Mouse (Mus musculus) cerebellum, postnatal 36 days (tissue): ENCODE data around the gene Tmco3.

Source experiments
- DNase-seq, 2 experiments: peaks; one replicate each; pipeline ENCODE4 v3.0.0; 2021 to 2022; ENCODE audit warnings: mixed read lengths in 2 of 2

Gene Tmco3

DNA sequence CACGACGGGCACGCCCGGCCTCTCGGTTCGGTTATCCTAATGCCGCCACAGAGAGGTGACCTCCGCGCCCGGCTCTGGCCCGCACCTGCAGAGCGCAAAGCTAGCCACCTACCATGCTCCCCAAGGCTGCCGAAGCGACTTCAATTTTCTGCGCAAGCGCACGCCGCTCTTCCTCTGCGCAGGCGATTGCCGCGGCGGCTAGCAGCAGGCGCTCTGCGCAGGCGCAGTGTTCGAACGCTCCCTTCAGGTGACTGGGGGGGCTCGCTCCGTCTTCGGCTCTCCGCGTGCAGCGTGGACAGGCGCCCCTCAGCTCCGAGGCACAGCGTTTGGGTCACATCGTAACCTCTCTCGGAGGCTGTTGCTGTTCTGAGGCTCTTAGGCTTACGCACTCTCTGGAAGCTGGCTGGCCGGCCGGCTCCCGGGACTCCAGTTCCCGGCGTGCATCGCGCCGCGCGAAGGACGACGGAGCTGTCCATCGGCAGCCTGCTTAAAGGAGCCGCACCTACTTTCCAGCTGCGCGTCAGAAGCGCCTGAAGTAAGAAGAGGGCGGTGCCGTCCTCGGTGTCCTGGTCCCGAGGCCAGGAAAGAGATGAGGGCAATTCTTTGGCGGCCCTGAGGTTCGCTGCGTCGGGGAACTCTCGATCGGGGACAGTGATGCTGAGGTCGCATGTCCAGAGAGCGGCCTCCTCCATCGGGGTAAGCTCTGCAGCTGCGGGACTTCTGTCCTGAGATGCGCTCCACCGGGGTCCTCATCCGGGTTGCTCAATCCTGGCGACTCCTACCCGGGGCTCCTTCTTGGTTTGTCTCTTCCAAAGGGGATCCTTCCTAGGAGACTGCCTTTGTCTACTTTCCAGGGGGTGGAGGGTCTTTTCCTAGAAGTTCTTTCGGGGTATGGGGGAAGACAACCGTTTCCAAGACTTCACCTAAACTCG lies at the start of gene Tmco3, which contains the start of gene Dcun1d2:
Tmco3 (plus strand) TSS at position 499 of the 932 bp plus-strand sequence.
Dcun1d2 (minus strand) TSS at position 440 of the 932 bp plus-strand sequence.
- DNase-seq = peak; percentile 98

DNA sequence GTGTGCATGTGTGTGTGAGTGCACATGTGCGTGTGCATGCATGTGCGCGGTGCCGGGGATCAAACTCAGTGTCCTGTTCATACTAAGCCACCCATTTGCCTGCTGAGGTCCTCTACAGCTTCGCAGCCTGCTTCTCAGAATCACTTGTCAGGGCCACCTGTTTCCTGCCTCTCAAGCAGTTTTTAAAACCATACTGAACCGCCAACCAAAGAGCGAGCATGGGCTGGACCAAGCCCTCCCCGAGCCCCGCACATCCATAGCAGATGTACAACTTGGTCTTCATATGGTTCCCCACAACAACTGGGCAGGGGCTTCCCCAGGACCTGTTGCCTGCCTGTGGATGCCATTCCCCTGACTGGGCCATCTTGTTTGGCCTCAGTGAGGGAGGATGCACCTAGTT lies 47.9 kb upstream of the Tmco3 start:
- DNase-seq = no peak

DNA sequence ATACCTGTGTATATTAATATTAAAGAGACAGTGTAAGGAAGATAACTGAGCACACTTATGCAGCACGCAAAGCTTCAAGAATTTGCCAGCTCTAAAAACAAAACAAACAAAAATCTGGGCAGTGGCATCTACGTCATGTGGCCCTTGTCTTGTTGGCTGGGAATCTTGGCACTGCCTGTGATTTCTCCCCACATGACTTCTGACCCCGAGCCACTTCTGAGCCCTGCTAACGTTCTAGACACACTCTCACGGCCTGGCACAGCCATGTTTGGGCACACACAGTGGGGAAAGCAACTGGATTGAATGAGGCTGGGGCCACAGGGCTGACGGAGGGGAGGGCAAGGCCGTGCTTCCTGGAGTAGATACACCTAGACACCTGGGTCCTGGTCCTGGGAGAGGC lies 47.3 kb upstream of the Tmco3 start:
- DNase-seq = no peak

DNA sequence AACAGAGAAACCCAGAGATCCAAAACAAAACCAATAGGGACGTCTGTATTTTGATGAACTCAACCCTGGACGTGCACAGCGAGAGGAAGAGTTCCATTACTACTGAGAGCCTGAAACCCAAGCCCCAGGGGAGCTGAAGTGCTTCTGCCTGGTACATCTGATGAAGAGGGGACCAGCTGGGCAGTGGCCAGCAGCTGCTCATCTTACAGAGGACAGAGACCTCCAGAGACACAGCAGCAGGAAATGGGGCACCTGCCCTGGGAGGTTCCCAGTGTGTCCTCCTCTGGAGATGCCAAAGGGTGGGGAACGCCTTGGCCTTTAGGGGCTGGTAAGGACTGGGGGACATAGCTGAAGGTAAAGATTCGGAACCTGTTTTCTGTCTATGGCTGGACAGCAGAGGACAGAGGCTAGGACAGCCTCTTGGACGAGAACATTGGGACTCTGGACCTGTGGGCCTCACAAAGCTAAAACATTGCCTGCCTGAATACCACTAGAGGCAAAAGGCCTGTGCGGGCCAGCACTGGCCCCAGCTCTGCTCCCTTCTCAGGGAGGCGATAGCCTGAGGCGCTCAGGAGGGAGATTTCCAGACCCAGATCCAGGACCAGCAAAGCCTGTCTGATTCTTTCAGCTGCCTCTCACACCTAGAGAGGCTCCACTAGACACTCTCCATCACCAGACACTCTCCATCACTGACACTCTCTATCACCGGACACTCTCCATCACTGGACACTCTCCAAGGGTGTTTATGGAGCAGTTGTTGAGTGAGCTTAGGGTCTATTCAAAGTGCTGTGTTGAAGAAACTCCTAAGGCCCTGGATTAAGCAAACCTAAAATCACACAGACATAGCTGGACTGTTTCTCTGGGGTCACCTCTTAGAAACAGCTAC lies 44.8 kb upstream of the Tmco3 start:
- DNase-seq = no peak

DNA sequence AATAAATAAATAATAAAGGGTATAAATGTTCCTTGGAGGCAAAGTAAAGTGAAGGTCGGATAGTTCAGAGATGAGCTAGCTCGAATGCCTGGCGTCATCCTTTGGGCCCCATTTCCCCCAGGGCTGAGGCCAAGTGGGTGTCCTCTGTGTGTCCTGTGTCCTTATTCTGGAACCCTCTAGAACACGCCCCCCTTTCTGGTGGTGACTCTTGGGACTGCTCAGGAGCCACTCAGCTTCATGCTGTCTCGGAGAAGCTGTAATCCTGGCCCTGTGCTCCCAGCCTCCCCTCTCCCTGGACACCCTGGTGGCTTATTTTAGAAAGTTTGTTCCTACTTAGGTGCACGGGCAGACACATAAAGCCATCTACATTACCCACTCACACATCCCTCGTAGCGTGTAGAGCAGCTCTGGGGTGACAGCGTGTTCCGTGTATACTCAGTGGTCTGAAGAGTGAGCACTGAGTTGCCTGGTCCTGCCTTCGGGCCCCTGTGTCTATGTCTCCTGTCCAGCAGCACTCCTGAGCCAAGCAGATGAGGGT lies 43.6 kb upstream of the Tmco3 start:
- DNase-seq = no peak

DNA sequence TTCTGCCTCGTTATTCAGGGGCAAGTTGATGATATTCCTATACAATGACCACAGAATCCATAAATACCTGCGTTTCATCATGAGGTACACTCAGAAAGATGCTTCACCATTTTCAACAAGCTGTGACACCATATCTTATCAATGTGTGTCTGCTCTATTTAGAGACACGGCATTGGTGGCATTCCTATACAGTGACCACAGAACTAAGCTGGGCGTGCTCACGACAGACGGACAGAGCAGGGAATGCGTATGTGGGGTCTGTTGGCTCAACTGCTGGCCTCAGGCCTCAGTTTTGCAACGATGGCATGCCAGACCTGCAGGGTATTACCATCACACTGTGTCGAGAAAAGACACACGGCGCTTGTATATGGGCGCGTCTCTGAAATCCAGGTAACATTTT lies 35.2 kb upstream of the Tmco3 start:
- no peak for DNase-seq

DNA sequence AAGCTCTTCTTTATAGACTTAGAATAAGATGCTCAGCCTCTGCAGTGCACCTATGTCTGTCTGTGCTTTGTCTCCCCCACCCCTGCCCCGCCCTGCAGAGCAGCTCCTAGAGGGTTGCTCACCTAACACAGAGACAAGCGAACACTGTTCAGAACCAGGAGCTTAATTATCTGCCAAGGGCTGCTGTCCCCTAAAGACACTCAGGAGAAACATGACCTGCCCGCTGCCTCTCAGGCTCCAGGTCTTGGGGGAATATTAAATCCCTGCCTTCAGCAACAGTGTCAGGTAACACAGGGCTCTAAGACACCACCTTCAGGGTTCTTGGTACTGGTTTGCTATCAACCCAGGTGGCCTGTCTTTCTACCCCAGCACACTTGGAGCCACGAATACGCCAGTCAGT lies 34.6 kb upstream of the Tmco3 start:
- no peak for DNase-seq

DNA sequence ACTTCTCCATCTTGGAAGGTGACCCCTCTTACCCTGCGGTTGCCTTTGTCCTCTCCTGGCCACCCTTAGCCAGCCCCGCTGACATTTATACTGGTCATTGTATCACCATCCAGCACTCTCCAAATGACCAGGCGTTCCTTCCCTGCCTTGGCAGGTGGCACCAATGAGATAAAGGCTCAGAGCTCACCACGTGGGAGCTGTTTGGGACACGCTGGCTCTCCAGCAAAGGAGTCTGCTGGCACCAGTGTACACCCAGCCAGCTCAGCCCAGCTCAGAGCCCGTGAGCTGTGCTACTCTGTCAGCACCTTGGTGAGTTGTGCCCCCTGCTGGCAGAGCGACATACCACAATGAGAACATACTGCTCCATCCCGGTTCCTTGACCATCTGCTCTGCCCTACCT lies 34.0 kb upstream of the Tmco3 start, which contains the start of gene Adprhl1:
Adprhl1 (minus strand) TSS at position 144 of the 400 bp plus-strand sequence.
- DNase-seq = peak; percentile 72 to 75

DNA sequence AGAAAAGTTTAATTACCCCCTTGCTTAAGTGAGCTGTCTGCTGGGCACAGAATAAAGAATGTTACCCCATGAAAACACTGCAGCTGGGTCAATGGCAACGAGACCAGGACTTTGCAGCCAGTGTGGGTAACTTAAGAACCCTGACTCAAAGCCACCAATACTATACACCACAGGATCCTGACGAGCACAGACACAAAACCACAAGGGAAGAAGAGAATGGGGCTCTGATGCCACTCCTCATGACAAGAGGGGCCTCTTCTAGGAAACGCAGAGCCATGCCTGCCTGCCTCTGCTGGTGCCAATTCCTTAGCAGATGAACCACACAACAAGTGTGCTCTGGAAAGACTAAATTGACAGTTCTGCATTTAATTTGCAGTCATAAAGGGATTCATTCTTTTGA lies 24.6 kb upstream of the Tmco3 start:
- no peak for DNase-seq

DNA sequence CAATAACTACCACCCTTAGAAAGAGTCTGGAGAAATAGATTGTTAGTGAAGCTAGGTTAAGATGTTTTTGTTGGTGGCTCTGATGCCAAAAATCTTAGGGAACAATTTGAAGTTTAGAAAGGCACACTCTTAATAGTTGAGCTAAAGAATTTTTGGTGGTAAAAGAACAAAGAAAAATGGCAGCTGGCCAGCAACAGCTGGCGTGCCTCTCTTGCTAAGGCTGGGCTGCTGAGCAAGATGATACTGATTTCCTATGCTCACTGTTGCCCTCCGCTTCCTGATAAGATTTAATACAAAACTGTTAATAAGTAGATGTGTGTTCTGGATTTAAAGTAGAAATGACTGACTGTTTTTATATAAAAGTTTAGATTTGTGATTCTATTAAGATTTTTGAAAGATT lies 20.4 kb upstream of the Tmco3 start:
- DNase-seq = no peak

DNA sequence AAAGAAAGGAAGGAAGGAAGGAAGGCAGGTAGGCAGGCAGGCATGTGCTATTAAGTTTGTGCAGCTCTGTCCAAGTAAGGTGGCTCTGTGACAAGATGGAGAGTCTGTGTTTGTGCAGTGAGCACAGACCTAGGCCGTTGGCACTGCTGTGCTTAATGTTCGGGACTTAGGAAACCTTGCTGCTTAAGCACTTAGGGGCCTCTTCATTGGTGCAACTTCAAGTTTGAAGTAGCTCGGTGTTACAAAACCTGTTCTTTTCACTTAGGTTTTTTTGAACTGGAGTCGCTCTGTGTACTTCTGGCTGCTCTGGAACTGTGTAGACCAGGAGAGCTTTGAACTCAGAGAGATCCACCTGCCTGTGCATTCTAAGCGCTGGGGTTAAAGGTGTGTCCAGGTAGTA lies 15.2 kb upstream of the Tmco3 start:
- no peak for DNase-seq

DNA sequence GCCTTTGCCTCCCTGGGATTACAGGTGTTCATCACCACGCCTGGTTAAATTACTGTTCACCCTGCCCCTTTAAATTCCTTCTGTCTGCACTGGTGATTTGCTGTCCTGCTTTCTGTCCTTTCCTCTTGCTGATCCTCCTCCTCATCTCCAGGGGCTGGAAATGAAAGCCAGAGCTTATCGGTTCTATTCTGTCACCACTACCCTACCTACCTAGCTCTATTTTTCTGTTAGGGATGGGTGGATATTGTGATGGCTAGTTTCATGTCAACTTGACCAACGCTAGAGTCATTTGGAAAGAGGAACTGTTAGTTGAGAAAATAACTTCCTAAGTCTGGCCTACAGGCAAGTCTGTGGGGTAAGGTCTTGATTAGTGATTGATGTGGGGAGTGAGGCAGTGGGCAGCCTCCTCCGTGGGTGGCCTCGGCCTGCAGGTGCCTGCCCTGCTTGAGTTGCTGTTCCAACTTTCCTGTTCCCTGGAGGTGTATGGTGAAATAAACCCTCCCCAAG lies 11.0 kb upstream of the Tmco3 start:
- no peak for DNase-seq

DNA sequence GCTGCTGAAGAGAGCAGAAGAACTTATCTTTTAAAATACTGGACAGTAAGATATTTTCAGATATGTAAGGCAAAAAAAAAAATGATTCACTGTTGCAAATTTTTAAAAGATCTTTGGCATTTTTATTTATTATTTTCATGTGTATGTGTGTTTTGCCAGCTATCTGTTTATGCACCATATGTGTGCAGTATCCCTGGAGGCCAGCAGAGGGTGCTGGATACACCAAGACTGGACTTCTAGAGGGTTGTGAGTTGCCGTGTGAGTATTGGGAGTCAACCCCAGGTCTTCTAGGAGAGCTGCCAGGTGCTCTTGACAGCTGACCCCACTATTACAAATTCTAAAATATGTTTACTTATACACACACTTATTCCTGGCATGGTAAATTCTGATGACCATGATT lies 4.8 kb upstream of the Tmco3 start:
- no peak for DNase-seq

DNA sequence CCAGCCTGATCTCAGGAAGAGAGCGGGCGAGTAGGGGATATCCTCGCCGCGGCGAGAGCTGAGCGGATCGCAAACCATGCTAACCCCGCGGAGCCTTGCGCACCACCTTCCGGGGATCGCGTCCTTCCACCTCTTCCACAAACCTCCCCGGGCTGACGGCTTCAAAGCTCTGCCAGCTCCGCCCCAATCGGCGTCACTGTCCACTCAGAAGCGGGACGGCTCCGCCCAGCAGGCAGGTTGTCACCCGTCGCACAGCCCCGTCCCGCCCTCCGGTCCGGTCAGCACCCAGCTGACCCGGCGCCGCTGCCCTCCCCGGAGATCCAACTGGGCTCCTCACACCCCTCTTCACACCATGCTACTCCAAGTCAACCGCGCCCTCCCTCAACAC lies 692 bp upstream of the Tmco3 start:
- peak; percentile 88 to 91 for DNase-seq

DNA sequence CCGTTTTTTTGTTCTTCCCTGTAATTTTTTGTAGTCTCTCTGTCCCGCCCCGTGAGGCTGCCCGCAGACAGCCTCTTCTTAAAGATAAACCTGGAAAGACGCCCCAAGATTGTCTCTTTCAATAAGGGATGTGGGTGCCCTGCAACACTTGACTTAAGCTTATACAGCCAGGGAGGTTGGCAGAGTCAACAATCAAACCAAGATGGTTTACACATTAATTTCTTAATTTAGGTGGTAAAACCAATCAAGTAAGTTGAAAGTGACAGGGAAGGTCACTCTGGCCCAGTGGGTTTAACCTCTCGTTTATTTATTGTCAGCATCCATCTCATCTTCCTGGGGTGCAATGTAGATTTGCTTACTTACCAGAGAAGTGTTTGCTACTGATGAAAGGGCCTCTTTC lies 656 bp downstream of the Tmco3 start:
- DNase-seq = no peak

DNA sequence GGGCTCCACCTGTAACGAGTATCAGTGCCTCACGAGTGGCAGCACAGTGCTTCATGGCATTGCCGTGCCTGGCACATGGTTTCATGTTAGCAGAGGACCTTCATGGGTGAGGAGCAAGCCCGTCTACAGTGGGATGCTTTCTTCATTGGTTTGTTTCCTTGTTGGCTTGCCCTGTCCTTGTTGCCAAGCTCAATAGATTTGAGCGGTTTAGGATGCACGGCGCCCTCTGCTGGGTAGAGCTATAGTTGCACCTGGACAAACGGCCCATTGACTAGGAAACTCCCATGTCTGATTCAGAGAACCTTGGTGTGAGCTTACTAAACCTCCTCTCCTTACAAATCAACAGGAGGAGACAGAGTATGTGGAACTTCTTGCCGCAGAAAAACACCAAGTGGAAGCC lies 4.4 kb downstream of the Tmco3 start:
- peak; percentile 72 to 78 for DNase-seq

DNA sequence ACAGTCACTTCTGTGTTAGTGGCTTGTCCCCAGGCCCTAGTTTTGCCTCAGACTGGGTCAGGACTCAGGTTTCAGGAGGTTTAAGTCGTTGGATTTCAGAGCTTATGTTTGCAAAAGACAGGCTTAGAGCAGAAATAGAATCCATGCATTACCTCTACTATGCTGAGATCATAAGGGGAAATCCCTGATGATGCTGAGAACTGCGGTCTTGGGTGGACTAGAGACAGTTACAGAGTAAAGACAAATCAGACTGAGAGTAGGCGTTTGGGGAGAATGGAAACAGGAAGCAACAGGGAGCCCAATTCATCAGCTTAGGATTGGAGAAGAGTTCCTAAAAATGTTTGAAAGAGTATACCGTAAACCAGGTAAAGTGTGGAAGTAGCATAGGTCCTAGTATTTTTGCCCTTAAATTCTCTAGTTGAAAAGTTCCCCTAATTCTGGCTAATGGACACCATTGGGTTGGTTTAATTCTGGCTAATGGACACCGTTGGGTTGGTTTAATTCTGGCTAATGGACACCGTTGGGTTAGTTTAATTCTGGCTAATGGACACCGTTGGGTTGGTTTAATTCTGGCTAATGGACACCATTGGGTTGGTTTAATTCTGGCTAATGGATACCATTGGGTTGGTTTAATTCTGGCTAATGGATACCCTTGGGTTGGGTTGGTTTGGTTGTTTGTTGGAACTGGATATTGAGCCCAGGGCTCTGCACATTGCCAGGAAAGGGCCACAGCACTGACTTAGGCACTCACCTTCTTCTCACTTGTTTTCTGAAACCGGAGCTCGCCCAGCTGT lies 5.9 kb downstream of the Tmco3 start:
- no peak for DNase-seq

DNA sequence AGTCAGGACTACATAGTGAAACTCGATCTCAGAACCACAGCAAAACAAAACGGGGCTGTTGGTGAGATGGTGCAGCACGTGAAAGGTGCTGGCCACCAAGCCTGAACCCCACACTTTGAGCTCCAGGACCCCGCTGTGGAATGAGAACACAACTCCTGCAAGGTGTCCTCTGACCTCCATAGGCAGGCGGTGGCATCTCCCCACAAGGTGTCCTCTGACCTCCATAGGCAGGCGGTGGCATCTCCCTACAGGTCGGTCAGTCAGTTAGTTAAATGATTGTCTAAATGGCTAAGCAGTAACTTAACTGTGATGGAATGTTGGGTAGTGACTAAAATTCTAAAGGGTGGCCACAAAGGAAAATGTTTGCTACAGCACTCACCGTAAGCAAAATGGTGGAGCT lies 11.6 kb downstream of the Tmco3 start:
- no peak for DNase-seq

DNA sequence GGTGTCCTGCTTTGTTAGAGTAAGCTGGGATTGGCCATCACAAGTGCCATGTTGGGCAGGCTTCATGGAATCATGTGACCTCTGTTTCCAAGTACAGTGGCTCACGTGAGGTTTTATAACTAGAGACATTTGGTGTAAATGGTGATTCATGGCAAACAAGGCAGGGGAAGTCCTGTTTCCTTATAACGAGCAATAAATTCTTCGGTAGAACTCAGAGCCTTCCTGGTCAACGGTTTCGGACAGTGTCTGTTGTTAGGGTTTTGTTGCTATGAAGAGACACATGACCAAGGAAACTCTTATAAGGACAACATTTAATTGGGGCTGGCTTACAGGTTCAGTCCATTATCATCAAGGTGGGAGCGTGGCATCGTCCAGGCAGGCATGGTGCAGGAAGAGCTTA lies 13.0 kb downstream of the Tmco3 start:
- no peak for DNase-seq

DNA sequence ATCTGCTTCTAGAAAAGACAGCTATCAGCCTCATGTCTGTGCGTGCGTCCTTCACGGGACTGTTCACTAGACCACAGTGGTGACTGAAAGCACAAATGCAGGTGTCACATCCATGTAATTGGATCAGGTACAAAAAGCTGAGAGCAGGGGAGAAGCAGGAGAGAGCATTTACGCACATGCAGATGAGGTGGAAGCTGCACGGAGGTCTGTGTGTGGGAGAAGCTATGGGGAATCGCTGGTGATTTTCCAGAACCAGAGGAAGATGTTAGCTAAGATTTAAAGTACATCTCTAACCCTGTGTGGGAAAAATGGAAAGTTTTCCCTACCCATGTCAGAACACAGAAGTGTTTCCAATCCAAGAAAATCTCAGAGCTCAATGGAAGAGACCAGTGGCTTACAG lies 17.5 kb downstream of the Tmco3 start:
- no peak for DNase-seq

DNA sequence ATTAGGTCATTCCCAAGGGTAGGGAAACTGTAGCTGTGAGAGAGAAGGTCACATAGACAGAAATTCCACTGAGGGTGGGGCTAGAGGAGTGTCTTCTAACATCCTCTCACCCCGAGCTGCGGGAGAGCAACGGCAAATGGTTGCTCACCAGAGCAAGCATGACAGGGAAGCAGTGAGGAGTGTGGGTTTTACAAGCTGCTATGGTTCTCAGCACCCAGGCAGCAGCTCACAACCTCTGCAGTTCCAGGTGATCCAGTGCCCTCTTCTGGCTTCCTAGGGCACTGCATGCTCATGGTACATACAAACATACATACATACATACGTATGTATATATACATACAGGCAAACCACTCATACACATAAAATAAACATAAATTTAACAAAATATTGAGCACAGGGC lies 17.9 kb downstream of the Tmco3 start:
- no peak for DNase-seq

DNA sequence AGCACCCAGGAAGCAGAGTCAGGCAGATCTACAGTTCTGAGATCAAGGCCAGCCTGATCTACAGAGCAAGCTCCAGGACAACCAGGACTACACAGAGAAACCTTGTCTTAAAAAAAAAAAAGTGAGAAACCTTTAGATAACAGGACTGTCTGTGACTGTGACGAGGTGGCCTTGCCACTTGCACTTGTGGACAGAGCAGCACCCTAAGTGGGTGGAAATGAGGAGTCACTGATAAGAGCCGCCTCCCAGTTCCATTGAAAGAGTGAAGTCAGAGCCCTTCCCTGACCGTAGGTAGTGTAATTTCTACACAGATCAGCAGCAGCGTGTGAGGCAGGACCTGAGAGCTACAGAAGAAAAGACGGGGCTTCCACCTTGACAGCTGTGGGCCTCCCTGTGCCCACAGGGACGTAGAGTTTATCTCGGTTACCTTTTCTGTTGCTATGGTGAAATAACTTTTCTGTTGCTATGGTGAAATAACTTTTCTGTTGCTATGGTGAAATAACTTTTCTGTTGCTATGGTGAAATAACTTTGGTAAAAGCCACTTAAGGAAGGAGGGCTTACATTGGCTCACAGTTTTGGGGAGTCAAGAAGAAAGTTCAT lies 18.4 kb downstream of the Tmco3 start:
- DNase-seq = no peak
